Mouse (Mus musculus): Measurements from ENCODE around the gene Psmd11. TPM values are rescaled to one million over a fixed set of nuclear protein-coding genes. Genes with fewer than 3 reads are reported as not detected.

Gene Psmd11
- polyA plus RNA-seq, 1 experiment = 24.9 TPM

DNA sequence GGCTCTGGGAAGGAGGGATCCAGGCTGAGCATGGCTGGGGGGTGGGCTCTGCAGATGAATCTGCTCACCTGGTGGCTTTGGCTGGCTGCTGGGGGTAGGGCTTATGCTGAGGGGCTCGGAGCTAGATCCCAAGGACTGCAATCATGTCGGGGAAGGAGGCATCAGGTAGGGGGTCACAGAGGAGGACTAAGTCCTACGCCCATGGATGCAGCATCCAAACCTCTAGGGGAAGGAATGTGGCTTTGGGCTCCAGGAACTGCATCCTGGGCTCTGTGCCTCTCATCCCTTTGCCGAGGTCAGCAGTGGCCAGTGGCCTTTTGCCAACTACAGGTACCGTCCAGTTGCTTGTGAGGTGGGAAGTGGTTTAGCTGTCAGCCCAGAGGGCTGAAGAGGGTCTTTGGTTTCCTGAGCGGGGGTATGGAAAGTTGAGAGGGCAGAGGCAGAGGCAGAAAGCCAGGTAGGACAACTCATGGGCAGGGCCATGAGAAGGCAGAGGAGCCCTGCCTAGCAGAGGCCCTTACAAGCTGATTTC is 55.2 kb downstream of the Psmd11 start:
- TF ChIP-seq CTCF (IDR thresholded peaks at IDR 0.05; ENCODE audit: extremely low read depth, insufficient read length, insufficient replicate concordance, low read depth, low read length) (no peak), POLR2A (IDR thresholded peaks at IDR 0.05; ENCODE audit: low read depth, low read length) (no peak)
- WGBS = 86% methylated on average over 6 of the region's 6 CpGs
- H3K27me3 ChIP-seq (ENCODE audit: control insufficient read depth, insufficient read depth, low read length) = no peaks in the 10 kb centered on the region
- no peak overlapping the region for H3K27ac ChIP-seq (ENCODE audit: insufficient read depth, low read depth, low read length)
- no peaks in the 10 kb centered on the region for H3K4me1 ChIP-seq (ENCODE audit: control insufficient read depth, insufficient read depth, insufficient read length, low read length)
- H3K36me3 ChIP-seq (ENCODE audit: control insufficient read depth, insufficient read depth, low read length) = peaks cover 24% of the 10 kb centered on the region
- no peak overlapping the region for H3K4me3 ChIP-seq (ENCODE audit: low read depth, low read length)

DNA sequence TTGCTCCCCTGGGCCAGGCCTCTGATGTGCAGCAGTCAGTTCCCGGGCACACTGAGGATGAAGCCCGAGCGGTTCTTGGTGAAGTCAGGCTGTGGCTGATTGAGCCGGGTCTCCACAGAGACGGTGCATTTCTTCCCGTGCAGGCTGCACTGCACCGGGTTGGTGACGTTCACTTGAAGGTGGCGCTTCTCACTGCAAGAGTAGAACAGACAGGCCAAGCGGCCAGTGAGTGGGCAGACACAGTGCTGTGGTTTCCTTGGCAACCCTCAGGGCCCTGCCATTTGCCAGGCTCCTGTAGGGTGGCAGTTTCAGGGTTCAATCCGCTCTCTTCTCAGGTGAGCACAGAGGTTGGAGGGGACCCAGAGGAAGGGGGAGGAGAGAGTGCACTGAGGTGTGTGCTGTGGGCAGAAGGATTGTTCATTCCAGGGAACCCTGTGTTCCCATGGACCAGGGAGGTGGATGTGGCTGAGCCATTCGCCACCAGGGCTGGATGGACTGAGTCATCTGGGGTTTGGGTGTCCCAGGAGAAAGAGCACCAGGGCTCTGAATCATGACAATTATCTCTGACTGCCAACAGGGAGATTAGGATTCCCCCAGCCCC is 55.9 kb downstream of the Psmd11 start:
- H3K36me3 ChIP-seq (ENCODE audit: control insufficient read depth, insufficient read depth, low read length) = peaks cover 24% of the 10 kb centered on the region
- no peaks in the 10 kb centered on the region; the same call in 1 of the 2 replicates for H3K4me1 ChIP-seq (ENCODE audit: control insufficient read depth, insufficient read depth, insufficient read length, low read length)
- H3K4me3 ChIP-seq (ENCODE audit: low read depth, low read length) = no peak overlapping the region
- H3K27me3 ChIP-seq (ENCODE audit: control insufficient read depth, insufficient read depth, low read length) = no peaks in the 10 kb centered on the region
- H3K27ac ChIP-seq (ENCODE audit: insufficient read depth, low read depth, low read length) = no peak overlapping the region
- 73% methylated on average over 12 of the region's 12 CpGs for WGBS
- TF ChIP-seq CTCF (IDR thresholded peaks at IDR 0.05; ENCODE audit: extremely low read depth, insufficient read length, insufficient replicate concordance, low read depth, low read length) (no peak), POLR2A (IDR thresholded peaks at IDR 0.05; ENCODE audit: low read depth, low read length) (no peak)

DNA sequence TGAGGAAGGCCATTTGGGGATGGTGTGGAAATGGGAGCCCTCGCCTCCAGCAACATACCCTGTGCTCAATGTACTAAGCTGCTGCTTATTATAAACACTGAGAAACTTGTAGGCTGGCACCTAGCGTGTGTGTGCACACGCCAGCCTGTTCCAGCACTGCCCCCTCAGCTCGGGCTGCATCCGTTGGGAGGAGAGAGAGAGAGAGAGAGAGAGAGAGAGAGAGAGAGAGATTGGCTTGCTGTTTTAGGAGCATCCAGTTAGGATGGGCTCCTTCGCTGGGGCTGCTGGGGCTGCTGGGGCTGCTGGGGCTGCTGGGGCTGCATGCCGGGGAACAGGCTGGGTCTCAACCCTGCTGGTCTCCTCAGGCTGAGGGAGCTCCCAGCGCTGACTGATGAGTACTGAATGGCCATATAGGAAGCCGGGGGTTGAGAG is 56.7 kb downstream of the Psmd11 start:
- 87% methylated on average over 9 of the region's 9 CpGs for WGBS
- Histone ChIP-seq H3K27me3 (ENCODE audit: control insufficient read depth, insufficient read depth, low read length) (no peaks in the 10 kb centered on the region), H3K27ac (ENCODE audit: insufficient read depth, low read depth, low read length) (no peak overlapping the region), H3K4me3 (ENCODE audit: low read depth, low read length) (no peak overlapping the region), H3K36me3 (ENCODE audit: control insufficient read depth, insufficient read depth, low read length) (peaks cover 26% of the 10 kb centered on the region), H3K4me1 (ENCODE audit: control insufficient read depth, insufficient read depth, insufficient read length, low read length) (no peaks in the 10 kb centered on the region; the same call in 1 of the 2 replicates)
- TF ChIP-seq CTCF (IDR thresholded peaks at IDR 0.05; ENCODE audit: extremely low read depth, insufficient read length, insufficient replicate concordance, low read depth, low read length) = no peak
- TF ChIP-seq POLR2A (IDR thresholded peaks at IDR 0.05; ENCODE audit: low read depth, low read length) = no peak

DNA sequence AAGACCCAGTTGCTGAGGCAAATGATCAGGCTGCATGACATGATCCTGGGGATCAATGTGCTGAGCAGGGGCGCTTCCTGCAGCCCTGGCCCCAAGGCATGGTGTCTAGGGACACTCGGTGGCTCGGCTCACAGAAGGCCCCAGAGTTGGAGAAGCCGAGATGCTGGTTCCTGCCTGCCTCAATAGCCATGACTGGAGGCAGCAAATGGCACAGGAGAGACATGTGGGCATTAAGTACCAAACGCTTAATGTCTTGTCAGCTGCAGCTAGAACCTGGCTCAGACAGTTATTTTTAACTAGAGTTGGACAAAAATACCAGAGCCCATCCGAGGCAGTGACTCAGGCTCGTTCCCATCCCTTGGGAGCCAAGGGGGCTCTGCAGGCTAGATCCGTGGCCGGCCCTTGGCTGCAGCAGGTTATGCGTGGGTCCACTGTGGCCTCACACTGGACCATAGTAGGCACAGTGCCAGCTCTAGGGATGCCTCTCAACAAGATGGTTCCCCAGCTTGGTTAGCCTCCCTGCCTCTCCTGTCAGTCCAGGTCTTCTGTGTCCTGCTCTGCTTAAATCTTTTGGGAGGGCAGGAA is 57.3 kb downstream of the Psmd11 start:
- Histone ChIP-seq H3K27me3 (ENCODE audit: control insufficient read depth, insufficient read depth, low read length) (no peaks in the 10 kb centered on the region), H3K36me3 (ENCODE audit: control insufficient read depth, insufficient read depth, low read length) (peaks cover 26% of the 10 kb centered on the region), H3K4me1 (ENCODE audit: control insufficient read depth, insufficient read depth, insufficient read length, low read length) (no peaks in the 10 kb centered on the region; the same call in 1 of the 2 replicates), H3K4me3 (ENCODE audit: low read depth, low read length) (no peak overlapping the region), H3K27ac (ENCODE audit: insufficient read depth, low read depth, low read length) (no peak overlapping the region)
- TF ChIP-seq CTCF (IDR thresholded peaks at IDR 0.05; ENCODE audit: extremely low read depth, insufficient read length, insufficient replicate concordance, low read depth, low read length) (no peak), POLR2A (IDR thresholded peaks at IDR 0.05; ENCODE audit: low read depth, low read length) (no peak)
- WGBS = 90% methylated on average over 10 of the region's 10 CpGs

DNA sequence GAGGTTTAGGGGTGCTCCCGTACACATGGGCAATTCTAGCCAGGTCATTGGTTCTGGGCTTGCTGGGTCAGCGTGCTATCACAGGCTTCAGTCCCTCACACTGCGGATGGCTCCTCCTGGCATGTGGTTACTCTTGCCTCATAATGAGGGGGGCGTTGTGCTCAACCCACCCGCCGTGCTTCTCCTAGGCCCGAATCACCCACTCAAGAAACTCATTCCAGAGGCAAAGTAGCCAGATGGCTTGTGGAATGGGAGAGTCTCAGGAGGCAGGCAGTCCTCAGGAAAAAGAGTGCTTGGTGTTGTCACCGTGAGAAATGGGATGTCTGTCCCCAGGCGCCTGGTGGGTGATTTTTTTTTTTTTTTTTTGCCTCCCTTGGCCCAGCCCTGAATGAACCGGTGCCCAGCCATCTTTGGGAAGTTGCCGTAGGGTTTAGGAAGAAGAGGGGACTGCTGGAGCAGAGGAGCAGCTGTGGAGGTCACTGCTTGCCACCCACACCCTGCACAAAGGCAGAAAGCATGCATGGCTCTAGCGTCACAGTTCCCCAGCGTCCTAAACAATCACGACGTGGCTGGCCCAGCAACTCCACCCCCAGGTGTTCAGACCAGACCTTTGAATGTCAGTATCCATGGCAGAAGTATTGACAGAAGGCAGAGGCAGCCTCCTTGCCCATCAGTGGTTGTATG is 59.6 kb downstream of the Psmd11 start:
- H3K4me1 ChIP-seq (ENCODE audit: control insufficient read depth, insufficient read depth, insufficient read length, low read length) = no peaks in the 10 kb centered on the region; the same call in 1 of the 2 replicates
- H3K36me3 ChIP-seq (ENCODE audit: control insufficient read depth, insufficient read depth, low read length) = peaks cover 16% of the 10 kb centered on the region
- no peak overlapping the region for H3K27ac ChIP-seq (ENCODE audit: insufficient read depth, low read depth, low read length)
- TF ChIP-seq POLR2A (IDR thresholded peaks at IDR 0.05; ENCODE audit: low read depth, low read length) (no peak), CTCF (IDR thresholded peaks at IDR 0.05; ENCODE audit: extremely low read depth, insufficient read length, insufficient replicate concordance, low read depth, low read length) (no peak)
- WGBS = 83% methylated on average over 15 of the region's 15 CpGs
- H3K27me3 ChIP-seq (ENCODE audit: control insufficient read depth, insufficient read depth, low read length) = no peaks in the 10 kb centered on the region
- H3K4me3 ChIP-seq (ENCODE audit: low read depth, low read length) = no peak overlapping the region

DNA sequence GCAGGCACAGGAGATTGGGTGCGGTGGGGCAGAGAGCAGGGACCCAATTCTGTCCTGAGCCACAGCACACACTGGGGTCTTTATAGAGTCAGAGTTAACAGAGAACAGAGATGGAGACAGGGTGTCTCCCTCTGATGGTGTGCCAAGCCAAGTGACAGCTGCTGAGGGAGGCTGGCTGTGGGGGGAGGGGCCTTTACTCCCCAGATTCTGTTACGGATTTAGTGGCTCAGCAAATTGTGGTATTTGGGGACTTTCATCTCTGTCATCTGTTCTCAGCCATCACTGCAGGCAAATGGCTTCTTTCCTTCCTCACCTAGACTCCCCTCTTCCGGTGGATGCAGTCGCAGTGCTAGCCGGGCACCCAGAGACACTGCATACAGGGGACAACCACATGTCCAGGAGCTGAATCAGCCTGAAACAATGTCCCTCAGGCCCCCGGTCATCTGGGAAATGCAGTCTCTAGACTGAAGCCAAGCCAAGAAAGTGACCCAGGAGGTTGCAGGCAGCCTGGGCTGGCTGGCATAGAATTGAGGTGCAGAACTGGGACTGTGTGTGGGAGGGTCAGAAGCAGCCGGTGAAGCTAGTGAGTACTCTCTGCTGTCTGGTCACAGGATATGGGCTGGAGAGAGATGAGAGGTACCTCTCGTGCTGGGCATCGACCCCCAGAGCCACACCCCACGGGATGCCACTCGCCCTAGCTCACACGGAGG is 60.9 kb downstream of the Psmd11 start:
- H3K27me3 ChIP-seq (ENCODE audit: control insufficient read depth, insufficient read depth, low read length) = no peaks in the 10 kb centered on the region
- TF ChIP-seq CTCF (IDR thresholded peaks at IDR 0.05; ENCODE audit: extremely low read depth, insufficient read length, insufficient replicate concordance, low read depth, low read length) (no peak), POLR2A (IDR thresholded peaks at IDR 0.05; ENCODE audit: low read depth, low read length) (no peak)
- 0 out of 2 replicates have a peak overlapping the region, but pooled peaks have one; percentile 10 for H3K27ac ChIP-seq (ENCODE audit: insufficient read depth, low read depth, low read length)
- no peak overlapping the region for H3K4me3 ChIP-seq (ENCODE audit: low read depth, low read length)
- H3K36me3 ChIP-seq (ENCODE audit: control insufficient read depth, insufficient read depth, low read length) = peaks cover 5% of the 10 kb centered on the region; the same call in 1 of the 2 replicates
- 75% methylated on average over 12 of the region's 12 CpGs for WGBS
- H3K4me1 ChIP-seq (ENCODE audit: control insufficient read depth, insufficient read depth, insufficient read length, low read length) = no peaks in the 10 kb centered on the region; the same call in 1 of the 2 replicates
